Mouse (Mus musculus): ENCODE results near the gene Olfr648.

The Olfr648 gene

GRCm38 (mm10) chr7:104183292-104183691 lies at the start of gene Olfr648:
Gene Olfr648, minus strand, starts transcription at chr7:104183392.
- DNase-seq, result no peak

GRCm38 (mm10) chr7:104231203-104231602 lies 48.0 kb upstream of the Olfr648 start:
- peak; percentile 48 to 54 for DNase-seq

GRCm38 (mm10) chr7:104218701-104219569 lies 35.7 kb upstream of the Olfr648 start, which contains the start of gene Trim6:
Gene Trim6, plus strand, starts transcription at chr7:104218793.
- peak; percentile 75 to 84 for DNase-seq

- no peak for DNase-seq
Observed at GRCm38 (mm10) chr7:104217881-104218280, 34.7 kb upstream of the Olfr648 start.

GRCm38 (mm10) chr7:104216011-104216535 lies 32.9 kb upstream of the Olfr648 start:
- DNase-seq, result no peak

- DNase-seq, result no peak
Observed at GRCm38 (mm10) chr7:104206197-104206596, 23.0 kb upstream of the Olfr648 start.

- DNase-seq, result peak; percentile 77 to 83
Observed at GRCm38 (mm10) chr7:104199822-104200221, 16.6 kb upstream of the Olfr648 start.

- no peak for DNase-seq
Observed at GRCm38 (mm10) chr7:104195885-104196284, 12.7 kb upstream of the Olfr648 start, which contains the start of gene Olfr649. Gene Olfr649, minus strand, starts transcription at chr7:104195985.

GRCm38 (mm10) chr7:104191275-104191674 lies 8.1 kb upstream of the Olfr648 start:
- DNase-seq, result no peak

- no peak for DNase-seq
Observed at GRCm38 (mm10) chr7:104179074-104179473, 4.1 kb downstream of the Olfr648 start.

GRCm38 (mm10) chr7:104178422-104179054 lies 4.7 kb downstream of the Olfr648 start:
- DNase-seq, result no peak

GRCm38 (mm10) chr7:104175085-104175484 lies 8.1 kb downstream of the Olfr648 start:
- DNase-seq, result no peak

GRCm38 (mm10) chr7:104169634-104170204 lies 13.5 kb downstream of the Olfr648 start:
- no peak for DNase-seq

GRCm38 (mm10) chr7:104167105-104167504 lies 16.1 kb downstream of the Olfr648 start:
- DNase-seq, result no peak

GRCm38 (mm10) chr7:104150456-104150855 lies 32.7 kb downstream of the Olfr648 start, which contains the start of gene Ubqlnl:
Gene Ubqlnl, minus strand, starts transcription at chr7:104150556.
- DNase-seq, result no peak

- no peak for DNase-seq
Observed at GRCm38 (mm10) chr7:104143179-104143578, 40.0 kb downstream of the Olfr648 start, which contains the start of gene Ubqln3. Gene Ubqln3, minus strand, starts transcription at chr7:104143279.

- DNase-seq, result no peak
Observed at GRCm38 (mm10) chr7:104137305-104137704, 45.9 kb downstream of the Olfr648 start, which contains the start of gene Olfr643. Gene Olfr643, minus strand, starts transcription at chr7:104137405.

GRCm38 (mm10) chr7:104129726-104130125 lies 53.5 kb downstream of the Olfr648 start, which contains the start of gene Ubqln5:
Gene Ubqln5, minus strand, starts transcription at chr7:104129826.
- DNase-seq, result no peak

All from kidney, postnatal 4 days (tissue).